Mouse (Mus musculus) forebrain, embryonic 10.5 days (tissue): ENCODE data around the gene Hs3st4. TPM values are rescaled to one million over a fixed set of nuclear protein-coding genes. Genes with fewer than 3 reads are reported as not detected.

ENCODE experiments used
- DNase-seq: peaks from one replicate; pipeline ENCODE4 v3.0.0-alpha.2; 2017; ENCODE audit warnings: low spot score; ENCODE audit errors: extremely low spot score
- H3K27ac ChIP-seq: fragments of 300-500 bp; sonication (generic); 2 replicates; pipeline ENCODE4 v1.5.1; 2016; ENCODE audit warnings: mild to moderate bottlenecking
- H3K27me3 ChIP-seq: fragments of 300-500 bp; sonication (generic); 2 replicates; pipeline ENCODE4 v1.6.1; 2016; ENCODE audit warnings: mild to moderate bottlenecking; ENCODE audit not compliant: poor library complexity, severe bottlenecking
- H3K36me3 ChIP-seq: fragments of 300-500 bp; sonication (generic); replicated peaks from 2 replicates; pipeline ENCODE4 v1.6.1; 2016; ENCODE audit warnings: mild to moderate bottlenecking, moderate library complexity
- H3K4me1 ChIP-seq: fragments of 300-500 bp; sonication (generic); 2 replicates; pipeline ENCODE4 v1.6.1; 2016
- H3K4me3 ChIP-seq: fragments of 300-500 bp; sonication (generic); 2 replicates; pipeline ENCODE4 v1.5.1; 2016; ENCODE audit warnings: mild to moderate bottlenecking, moderate library complexity
- H3K9me3 ChIP-seq: fragments of 300-500 bp; sonication (generic); 2 replicates; pipeline ENCODE4 v1.6.1; 2016; ENCODE audit warnings: mild to moderate bottlenecking, moderate library complexity
- WGBS: fragments of 180-500 bp; shearing (Covaris S2); methylation state at CpG from one replicate; pipeline ENCODE4 v1.1.7; 2016; 5-methylcytosine and 5-hydroxymethylcytosine counted together
- polyA plus RNA-seq: library from polyadenylated mRNA; unstranded; fragments of >200 nt; fragmentation: Nextera tagmentation; extraction: Ambion mirVana; gene quantifications from 2 replicates; pipeline ENCODE4 v1.2.1, GENCODE M21; 2016

Hs3st4 gene
- polyA plus RNA-seq, 1 experiment from 2014 or later, result not detected

- Histone ChIP-seq H3K27ac (no peak overlapping the region), H3K9me3 (no peaks in the 10 kb centered on the region), H3K36me3 (no peaks in the 10 kb centered on the region), H3K4me3 (no peak overlapping the region), H3K27me3 (no peaks in the 10 kb centered on the region), H3K4me1 (peaks cover 4% of the 10 kb centered on the region; the same call in 1 of the 2 replicates)
- no peak for DNase-seq
- 85% methylated on average over 3 of the region's 3 CpGs for WGBS
Observed at GRCm38 (mm10) chr7:124258419-124258818, 275.8 kb downstream of the Hs3st4 start.

GRCm38 (mm10) chr7:124270734-124271133, 288.1 kb downstream of the Hs3st4 start:
- no peak overlapping the region for H3K4me3 ChIP-seq
- no peaks in the 10 kb centered on the region for H3K36me3 ChIP-seq
- no peaks in the 10 kb centered on the region for H3K4me1 ChIP-seq
- no peaks in the 10 kb centered on the region for H3K27me3 ChIP-seq
- no peaks in the 10 kb centered on the region for H3K9me3 ChIP-seq
- DNase-seq, result no peak
- H3K27ac ChIP-seq, result no peak overlapping the region

GRCm38 (mm10) chr7:124289873-124290272, 307.2 kb downstream of the Hs3st4 start:
- no peak for DNase-seq
- WGBS, result 88% methylated on average over 6 of the region's 6 CpGs
- Histone ChIP-seq H3K9me3 (no peaks in the 10 kb centered on the region), H3K27ac (no peak overlapping the region), H3K36me3 (no peaks in the 10 kb centered on the region), H3K4me3 (no peak overlapping the region), H3K27me3 (no peaks in the 10 kb centered on the region), H3K4me1 (no peaks in the 10 kb centered on the region)

GRCm38 (mm10) chr7:124319451-124319850, 336.8 kb downstream of the Hs3st4 start:
- no peak for DNase-seq
- WGBS, result 93% methylated on average over 4 of the region's 4 CpGs
- H3K4me1 ChIP-seq, result peaks cover 12% of the 10 kb centered on the region
- H3K4me3 ChIP-seq, result no peak overlapping the region
- no peak overlapping the region for H3K27ac ChIP-seq
- no peaks in the 10 kb centered on the region for H3K27me3 ChIP-seq
- no peaks in the 10 kb centered on the region for H3K9me3 ChIP-seq
- no peaks in the 10 kb centered on the region for H3K36me3 ChIP-seq

GRCm38 (mm10) chr7:124335635-124336034, 353.0 kb downstream of the Hs3st4 start:
- no peaks in the 10 kb centered on the region for H3K27me3 ChIP-seq
- H3K9me3 ChIP-seq, result no peaks in the 10 kb centered on the region
- no peak overlapping the region for H3K27ac ChIP-seq
- WGBS, result 65% methylated on average over 1 of the region's 1 CpGs
- no peaks in the 10 kb centered on the region for H3K36me3 ChIP-seq
- no peak overlapping the region for H3K4me3 ChIP-seq
- DNase-seq, result no peak
- H3K4me1 ChIP-seq, result peaks cover 16% of the 10 kb centered on the region

- 73% methylated on average over 3 of the region's 3 CpGs for WGBS
- Histone ChIP-seq H3K4me3 (no peak overlapping the region), H3K4me1 (no peaks in the 10 kb centered on the region), H3K36me3 (no peaks in the 10 kb centered on the region), H3K9me3 (no peaks in the 10 kb centered on the region), H3K27me3 (no peaks in the 10 kb centered on the region), H3K27ac (no peak overlapping the region)
- no peak for DNase-seq
Observed at GRCm38 (mm10) chr7:124341510-124341909, 358.8 kb downstream of the Hs3st4 start.

GRCm38 (mm10) chr7:124347218-124348017, 364.7 kb downstream of the Hs3st4 start:
- 58% methylated on average over 13 of the region's 13 CpGs for WGBS
- DNase-seq, result no peak
- H3K4me1 ChIP-seq, result peaks cover 11% of the 10 kb centered on the region
- H3K4me3 ChIP-seq, result no peak overlapping the region
- no peaks in the 10 kb centered on the region for H3K36me3 ChIP-seq
- H3K27ac ChIP-seq, result 0 out of 2 replicates have a peak overlapping the region, but pooled peaks have one; percentile 9
- H3K27me3 ChIP-seq, result no peaks in the 10 kb centered on the region
- H3K9me3 ChIP-seq, result no peaks in the 10 kb centered on the region

GRCm38 (mm10) chr7:124354035-124354434, 371.4 kb downstream of the Hs3st4 start:
- 92% methylated on average over 4 of the region's 4 CpGs for WGBS
- Histone ChIP-seq H3K9me3 (no peaks in the 10 kb centered on the region), H3K4me3 (no peak overlapping the region), H3K36me3 (no peaks in the 10 kb centered on the region), H3K27me3 (no peaks in the 10 kb centered on the region), H3K27ac (no peak overlapping the region), H3K4me1 (peaks cover 3% of the 10 kb centered on the region; the same call in 1 of the 2 replicates)
- DNase-seq, result no peak

- Histone ChIP-seq H3K9me3 (no peaks in the 10 kb centered on the region), H3K4me3 (no peak overlapping the region), H3K36me3 (no peaks in the 10 kb centered on the region), H3K4me1 (peaks cover 11% of the 10 kb centered on the region), H3K27me3 (no peaks in the 10 kb centered on the region), H3K27ac (no peak overlapping the region)
- WGBS, result 93% methylated on average over 3 of the region's 3 CpGs
- DNase-seq, result no peak
Observed at GRCm38 (mm10) chr7:124358068-124358467, 375.4 kb downstream of the Hs3st4 start.

GRCm38 (mm10) chr7:124359836-124360235, 377.2 kb downstream of the Hs3st4 start:
- Histone ChIP-seq H3K27me3 (no peaks in the 10 kb centered on the region), H3K4me3 (no peak overlapping the region), H3K4me1 (peaks cover 11% of the 10 kb centered on the region), H3K27ac (no peak overlapping the region), H3K36me3 (no peaks in the 10 kb centered on the region), H3K9me3 (no peaks in the 10 kb centered on the region)
- WGBS, result 88% methylated on average over 4 of the region's 4 CpGs
- no peak for DNase-seq

GRCm38 (mm10) chr7:124372297-124372696, 389.6 kb downstream of the Hs3st4 start:
- Histone ChIP-seq H3K27me3 (no peaks in the 10 kb centered on the region), H3K36me3 (no peaks in the 10 kb centered on the region), H3K4me1 (no peaks in the 10 kb centered on the region), H3K9me3 (no peaks in the 10 kb centered on the region), H3K27ac (no peak overlapping the region), H3K4me3 (no peak overlapping the region)
- 71% methylated on average over 1 of the region's 1 CpGs for WGBS
- no peak for DNase-seq

- H3K4me1 ChIP-seq, result no peaks in the 10 kb centered on the region
- H3K4me3 ChIP-seq, result no peak overlapping the region
- H3K36me3 ChIP-seq, result no peaks in the 10 kb centered on the region
- no peaks in the 10 kb centered on the region for H3K9me3 ChIP-seq
- WGBS, result 93% methylated on average over 2 of the region's 2 CpGs
- no peaks in the 10 kb centered on the region for H3K27me3 ChIP-seq
- DNase-seq, result no peak
- H3K27ac ChIP-seq, result no peak overlapping the region
Observed at GRCm38 (mm10) chr7:124372697-124373096, 390.0 kb downstream of the Hs3st4 start.

- WGBS, result 33% methylated on average over 4 of the region's 4 CpGs
- Histone ChIP-seq H3K4me1 (peaks cover 3% of the 10 kb centered on the region; the same call in 1 of the 2 replicates), H3K9me3 (no peaks in the 10 kb centered on the region), H3K27me3 (no peaks in the 10 kb centered on the region), H3K27ac (no peak overlapping the region), H3K36me3 (no peaks in the 10 kb centered on the region), H3K4me3 (no peak overlapping the region)
- no peak for DNase-seq
Observed at GRCm38 (mm10) chr7:124383489-124383888, 400.8 kb downstream of the Hs3st4 start.
